Mouse (Mus musculus): ENCODE measurements around the gene Sstr2. TPM values are rescaled to one million over a fixed set of nuclear protein-coding genes. Genes with fewer than 3 reads are reported as not detected.

The Sstr2 gene
- total RNA-seq (2012; rRNA removed) (0.26 and 0.77 TPM in 2 replicates), polyA plus RNA-seq (2012; ENCODE audit: insufficient read depth in 1 of 2, insufficient read length in 2 of 2, low read depth in 1 of 2, low replicate concordance in 2 of 2, missing spikeins in 1 of 2) (under 1 TPM in 1 of 2 experiments, not detected in 1; 0.82 TPM)

- DNase-seq (ENCODE audit: low read depth, low spot score): peak; percentile 85
- H3K4me3 ChIP-seq (ENCODE audit: control insufficient read depth in 1 of 2, insufficient read depth in 1 of 2, low read depth in 2 of 2, low read length in 2 of 2): peak within 1 kb of the TSS; percentile 56 to 62
- no peaks in the 10 kb centered on the region for H3K27me3 ChIP-seq (ENCODE audit: control insufficient read depth in 1 of 2, insufficient read depth in 2 of 2, low read length in 2 of 2)
- H3K4me1 ChIP-seq (ENCODE audit: control insufficient read depth in 1 of 2, insufficient read depth in 2 of 2, low read length in 2 of 2): peaks cover 0 to 4% of the 10 kb centered on the region in 2 experiments; a peak in 2 of 4 replicates
- H3K36me3 ChIP-seq (ENCODE audit: control insufficient read depth in 1 of 2, insufficient read depth in 2 of 2, low read length in 2 of 2): no peaks in the 10 kb centered on the region
- H3K27ac ChIP-seq (ENCODE audit: control insufficient read depth, low read depth, low read length): peak within 1 kb of the TSS; percentile 59; the same call in 1 of the 2 replicates
- TF ChIP-seq ELF1 (IDR thresholded peaks at IDR 0.05; ENCODE audit: low read depth, low read length) (no peak), POLR2A (IDR thresholded peaks at IDR 0.05; ENCODE audit: control insufficient read depth in 1 of 2, insufficient read depth in 1 of 2, low read depth in 1 of 2, low read length in 2 of 2, poor library complexity in 1 of 2) (peak; percentile 27 to 45; a peak in 2 of 4 replicates), GABPA (IDR thresholded peaks at IDR 0.05; ENCODE audit: low read depth, low read length) (no peak), JUND (IDR thresholded peaks at IDR 0.05; ENCODE audit: low read depth, low read length) (no peak), MAFK (IDR thresholded peaks at IDR 0.05; ENCODE audit: borderline replicate concordance, low read depth, low read length) (no peak), HCFC1 (IDR thresholded peaks at IDR 0.05; ENCODE audit: low read depth, low read length) (no peak), GATA1 (IDR thresholded peaks at IDR 0.05; ENCODE audit: low read depth, low read length) (no peak), USF2 (IDR thresholded peaks at IDR 0.05; ENCODE audit: borderline replicate concordance in 1 of 2, insufficient read depth in 1 of 2, low read depth in 1 of 2, low read length in 2 of 2) (no peak), SIN3A (IDR thresholded peaks at IDR 0.05; ENCODE audit: low read length) (no peak; the same call in 1 of the 2 replicates), EP300 (IDR thresholded peaks at IDR 0.05; ENCODE audit: low read depth in 1 of 2, low read length in 2 of 2) (no peak), MXI1 (IDR thresholded peaks at IDR 0.05; ENCODE audit: low read depth, low read length) (no peak), POLR2AphosphoS5 (IDR thresholded peaks at IDR 0.05; ENCODE audit: borderline replicate concordance, low read depth, low read length) (no peak), NRF1 (IDR thresholded peaks at IDR 0.05; ENCODE audit: insufficient read depth, low read depth, low read length, poor library complexity, severe bottlenecking) (0 out of 2 replicates have a peak, but pooled peaks have one; percentile 16), ZKSCAN1 (IDR thresholded peaks at IDR 0.05; ENCODE audit: low read depth, low read length) (no peak), MEF2A (IDR thresholded peaks at IDR 0.05; ENCODE audit: extremely low read depth, insufficient replicate concordance, low read depth, low read length, poor library complexity, severe bottlenecking) (no peak), TCF12 (IDR thresholded peaks at IDR 0.05; ENCODE audit: low read depth, low read length) (no peak), POLR2AphosphoS2 (IDR thresholded peaks at IDR 0.05; ENCODE audit: low read length) (no peak), TAL1 (IDR thresholded peaks at IDR 0.05; ENCODE audit: low read length) (no peak), CTCF (IDR thresholded peaks at IDR 0.05 in 2 of 3, conservative IDR thresholded peaks at IDR 0.05 in 1 of 3; ENCODE audit: control insufficient read depth in 1 of 3, insufficient read depth in 1 of 3, low read depth in 2 of 3, low read length in 3 of 3, poor library complexity in 1 of 3, severe bottlenecking in 1 of 3) (peak in 1 of 3 experiments; percentile 13; a peak in 1 of 6 replicates), UBTF (IDR thresholded peaks at IDR 0.05; ENCODE audit: borderline replicate concordance, insufficient read depth, low read depth, low read length) (peak; percentile 50; the same call in 1 of the 2 replicates)
- H3K79me2 ChIP-seq (ENCODE audit: control insufficient read depth, insufficient read depth, low read length, poor library complexity): no peaks in the 10 kb centered on the region; the same call in 1 of the 2 replicates
- no peaks in the 10 kb centered on the region for H3K9me3 ChIP-seq (replicated peaks; ENCODE audit: insufficient read depth, low read length)
- H3K9ac ChIP-seq (ENCODE audit: control insufficient read depth, low read depth, low read length, poor library complexity, severe bottlenecking): peak within 1 kb of the TSS; percentile 65
Measured at GRCm38 (mm10) chr11:113618672-113619419, at the start of gene Sstr2. Gene Sstr2, plus strand, starts transcription at chr11:113619342.

Measured in MEL (cell line).